Mouse (Mus musculus): ENCODE measurements at regions not wholly inside any gene's neighbourhood (a gene's known extent, or its start where the extent isn't known, plus 50 kb on each side); places are given as distances from the start of the nearest gene placed in this dataset.

GRCm38 (mm10) chr3:49096118-49096517, 661.0 kb downstream of the Pcdh18 start:
- TF ChIP-seq POLR2A (IDR thresholded peaks at IDR 0.05; ENCODE audit: borderline replicate concordance, extremely low read depth, low read depth, low read length), result no peak
- TF ChIP-seq CTCF (IDR thresholded peaks at IDR 0.05; ENCODE audit: insufficient read depth, low read length), result no peak

All from lung, adult 2 months (tissue).